ENCODE assay signal across 24 mouse cellular contexts in genomic region chr11:109512995-109513675, GRCm38 (mm10). TPM values are rescaled to one million over a fixed set of nuclear protein-coding genes. Genes with fewer than 3 reads are reported as not detected.
DNase-seq lines count a peak whose midpoint lies in the region; ATAC-seq and TF ChIP-seq lines count a peak whose summit lies in the region.
"Had no signal": no experiment of that assay in that cellular context is flagged by ENCODE, and none has a peak within 500 bp of the region (broad histone marks: within the 10 kb centered on the region; RNA-seq: fewer than 3 reads in every experiment).

No protein-coding gene starts in this region.

- peak; percentile 57 for DNase-seq in cerebellum, adult 9-11 months
- DNase-seq in cerebellum, adult 8-10 months = no peak
- DNase-seq in stomach, postnatal 0 days (ENCODE audit: low spot score) = no peak
- DNase-seq in WW6 (ENCODE audit: low read depth, low spot score) = peak; percentile 16
- no peak for DNase-seq in layer of hippocampus, adult 9-11 months
- DNase-seq in liver, postnatal 0 days = no peak
- DNase-seq: adrenal gland, adult 8-10 months; adrenal gland, postnatal 25 days; B cell, adult 2 months; gastrocnemius, postnatal 25 days; heart, adult 18-20 months; heart, postnatal 10 days; heart, postnatal 36 days had no signal

- no peaks in the 10 kb centered on the region for H3K9me3 ChIP-seq in stomach, embryonic 16.5 days (replicated peaks; ENCODE audit: control insufficient read depth, low read length)
- no peaks in the 10 kb centered on the region for H3K9me3 ChIP-seq in stomach, postnatal 0 days (ENCODE audit: control insufficient read depth, low read length)
- H3K9me3 ChIP-seq in liver, postnatal 0 days (ENCODE audit: low read length) = no peaks in the 10 kb centered on the region; the same call in 1 of the 2 replicates
- H3K9me3 ChIP-seq: forebrain, embryonic 10.5 days; forebrain, embryonic 15.5 days; heart, embryonic 15.5 days; hindbrain, embryonic 10.5 days; hindbrain, embryonic 13.5 days; intestine, embryonic 15.5 days had no signal

- no peak overlapping the region for H3K9ac ChIP-seq in stomach, embryonic 16.5 days (ENCODE audit: low read length)
- H3K9ac ChIP-seq in stomach, postnatal 0 days (ENCODE audit: low read length) = no peak overlapping the region
- no peak overlapping the region for H3K9ac ChIP-seq in liver, postnatal 0 days (replicated peaks)
- H3K9ac ChIP-seq: forebrain, embryonic 15.5 days; heart, embryonic 12.5 days; heart, embryonic 15.5 days; hindbrain, embryonic 13.5 days; intestine, embryonic 15.5 days had no signal

- TF ChIP-seq EP300 in stomach, postnatal 0 days (optimal IDR thresholded peaks at IDR 0.05) = no peak
- TF ChIP-seq EP300 in liver, postnatal 0 days (IDR thresholded peaks at IDR 0.05; ENCODE audit: low read depth) = no peak

- no peak overlapping the region for H3K4me2 ChIP-seq in stomach, embryonic 16.5 days (ENCODE audit: low read depth, low read length)
- H3K4me2 ChIP-seq in stomach, postnatal 0 days (replicated peaks; ENCODE audit: low read depth) = no peak overlapping the region
- H3K4me2 ChIP-seq in liver, postnatal 0 days (ENCODE audit: low read depth, low read length) = no peak overlapping the region
- H3K4me2 ChIP-seq: forebrain, embryonic 15.5 days; heart, embryonic 12.5 days; heart, embryonic 15.5 days; hindbrain, embryonic 13.5 days; intestine, embryonic 15.5 days had no signal

- no peak overlapping the region for H3K4me3 ChIP-seq in stomach, embryonic 16.5 days (replicated peaks; ENCODE audit: low read length)
- H3K4me3 ChIP-seq in stomach, postnatal 0 days (ENCODE audit: low read depth, low read length) = no peak overlapping the region
- H3K4me3 ChIP-seq in liver, postnatal 0 days (ENCODE audit: low read depth, low read length) = no peak overlapping the region
- H3K4me3 ChIP-seq: forebrain, embryonic 10.5 days; forebrain, embryonic 15.5 days; heart, embryonic 12.5 days; heart, embryonic 15.5 days; hindbrain, embryonic 10.5 days; hindbrain, embryonic 13.5 days; intestine, embryonic 15.5 days had no signal

- TF ChIP-seq CTCF in stomach, postnatal 0 days (IDR thresholded peaks at IDR 0.05; ENCODE audit: low read depth) = no peak
- no peak for TF ChIP-seq CTCF in liver, postnatal 0 days (IDR thresholded peaks at IDR 0.05; ENCODE audit: low read depth)

- WGBS in stomach, embryonic 16.5 days = 86% methylated on average over 16 of the region's 16 CpGs
- 87% methylated on average over 16 of the region's 16 CpGs for WGBS in stomach, postnatal 0 days
- 81% methylated on average over 16 of the region's 16 CpGs for WGBS in liver, postnatal 0 days (ENCODE audit: insufficient replicate concordance)

- ATAC-seq in stomach, embryonic 16.5 days (ENCODE audit: insufficient read depth, low FRiP score) = peak; percentile 25; the same call in 1 of the 2 replicates
- no peak for ATAC-seq in stomach, postnatal 0 days (ENCODE audit: low FRiP score, low TSS enrichment)
- no peak for ATAC-seq in liver, postnatal 0 days
- ATAC-seq: activated CD4-positive, CD25-positive, alpha-beta regulatory T cell, adult 4 months; forebrain, embryonic 15.5 days; hindbrain, embryonic 16.5 days had no signal

- H3K4me1 ChIP-seq in stomach, embryonic 16.5 days (ENCODE audit: control insufficient read depth, insufficient read depth, low read length) = no peaks in the 10 kb centered on the region
- H3K4me1 ChIP-seq in stomach, postnatal 0 days (replicated peaks; ENCODE audit: control insufficient read depth, insufficient read depth) = no peaks in the 10 kb centered on the region
- peaks cover 8% of the 10 kb centered on the region; the same call in 1 of the 2 replicates for H3K4me1 ChIP-seq in liver, postnatal 0 days (ENCODE audit: insufficient read depth)
- H3K4me1 ChIP-seq: forebrain, embryonic 15.5 days; heart, embryonic 12.5 days; heart, embryonic 15.5 days; hindbrain, embryonic 10.5 days; hindbrain, embryonic 13.5 days; intestine, embryonic 15.5 days had no signal

- H3K27ac ChIP-seq in stomach, embryonic 16.5 days (ENCODE audit: low read length) = no peak overlapping the region
- no peak overlapping the region for H3K27ac ChIP-seq in stomach, postnatal 0 days (replicated peaks)
- no peak overlapping the region for H3K27ac ChIP-seq in liver, postnatal 0 days (ENCODE audit: low read depth)
- H3K27ac ChIP-seq: forebrain, embryonic 10.5 days; forebrain, embryonic 15.5 days; heart, embryonic 15.5 days; hindbrain, embryonic 10.5 days; hindbrain, embryonic 13.5 days; intestine, embryonic 15.5 days had no signal

- H3K36me3 ChIP-seq in stomach, embryonic 16.5 days (ENCODE audit: control insufficient read depth, insufficient read depth, low read length) = no peaks in the 10 kb centered on the region
- H3K36me3 ChIP-seq in stomach, postnatal 0 days (ENCODE audit: control insufficient read depth, insufficient read depth, low read length) = no peaks in the 10 kb centered on the region
- no peaks in the 10 kb centered on the region for H3K36me3 ChIP-seq in liver, postnatal 0 days (replicated peaks; ENCODE audit: insufficient read depth, low read length)
- H3K36me3 ChIP-seq: forebrain, embryonic 10.5 days; forebrain, embryonic 15.5 days; heart, embryonic 12.5 days; heart, embryonic 15.5 days; hindbrain, embryonic 10.5 days; hindbrain, embryonic 13.5 days; intestine, embryonic 15.5 days had no signal

- H3K27me3 ChIP-seq in stomach, embryonic 16.5 days (ENCODE audit: control insufficient read depth, insufficient read depth, low read length) = no peaks in the 10 kb centered on the region
- no peaks in the 10 kb centered on the region for H3K27me3 ChIP-seq in stomach, postnatal 0 days (ENCODE audit: control insufficient read depth, insufficient read depth, low read length)
- H3K27me3 ChIP-seq in liver, postnatal 0 days (ENCODE audit: insufficient read depth, low read length) = no peaks in the 10 kb centered on the region
- H3K27me3 ChIP-seq: CH12.LX; forebrain, embryonic 15.5 days; heart, embryonic 15.5 days; hindbrain, embryonic 13.5 days; intestine, embryonic 15.5 days had no signal

RNA-seq across cellular contexts. Expression of gene Slc16a6, which starts 39.7 kb away (rescaled TPM):
- polyA plus RNA-seq in stomach, embryonic 16.5 days (2015; fragmentation: Nextera tagmentation; extraction: Ambion mirVana) = 13.1 and 13.3 TPM in 2 replicates
- polyA plus RNA-seq in stomach, postnatal 0 days (2015; fragmentation: Nextera tagmentation; extraction: Ambion mirVana) = 10.4 and 11.9 TPM in 2 replicates
- 18.8 and 19.0 TPM in 2 replicates for polyA plus RNA-seq in liver, postnatal 0 days (2015; fragmentation: Nextera tagmentation; extraction: Ambion mirVana)

RNA-seq across cellular contexts. Expression of gene Arsg, which starts 40.0 kb away (rescaled TPM):
- polyA plus RNA-seq in stomach, embryonic 16.5 days (2015; fragmentation: Nextera tagmentation; extraction: Ambion mirVana) = 4.1 and 5.2 TPM in 2 replicates
- polyA plus RNA-seq in stomach, postnatal 0 days (2015; fragmentation: Nextera tagmentation; extraction: Ambion mirVana) = 3.2 and 3.5 TPM in 2 replicates
- polyA plus RNA-seq in liver, postnatal 0 days (2015; fragmentation: Nextera tagmentation; extraction: Ambion mirVana) = 11.8 and 13.1 TPM in 2 replicates

Comparison
In these comparisons a context has a peak if more than half of its experiments do, and no peak if none do; other contexts are left out.
1. DNase-seq: peak in cerebellum, adult 9-11 months (single experiment) and WW6 (single experiment); none in cerebellum, adult 8-10 months (single experiment), stomach, postnatal 0 days (single experiment), layer of hippocampus, adult 9-11 months (single experiment) and liver, postnatal 0 days (single experiment).